Mouse (Mus musculus): Measurements from ENCODE around the gene Actr3b.
"Not testable (repeated sequence)": the region's sequence is repeated elsewhere in the genome, so short reads cannot be mapped to it uniquely, and the experiment has no call there.

Gene Actr3b

GRCm38 (mm10) chr5:25759460-25760409, at the start of gene Actr3b:
TSS of gene Actr3b (plus strand) at chr5:25759997.
- DNase-seq (ENCODE audit: low read depth, low spot score), result peak; percentile 77

GRCm38 (mm10) chr5:25713001-25713706, 46.6 kb upstream of the Actr3b start:
- DNase-seq (ENCODE audit: low read depth, low spot score), result not testable (repeated sequence)

- no peak for DNase-seq (ENCODE audit: low read depth, low spot score)
Observed at GRCm38 (mm10) chr5:25719390-25719789, 40.4 kb upstream of the Actr3b start.

- DNase-seq (ENCODE audit: low read depth, low spot score), result no peak
Observed at GRCm38 (mm10) chr5:25723016-25723415, 36.8 kb upstream of the Actr3b start.

GRCm38 (mm10) chr5:25724134-25724675, 35.6 kb upstream of the Actr3b start:
- no peak for DNase-seq (ENCODE audit: low read depth, low spot score)

- DNase-seq (ENCODE audit: low read depth, low spot score), result peak; percentile 11
Observed at GRCm38 (mm10) chr5:25734318-25734717, 25.5 kb upstream of the Actr3b start.

- no peak for DNase-seq (ENCODE audit: low read depth, low spot score)
Observed at GRCm38 (mm10) chr5:25735861-25736260, 23.9 kb upstream of the Actr3b start.

GRCm38 (mm10) chr5:25738448-25738847, 21.3 kb upstream of the Actr3b start:
- DNase-seq (ENCODE audit: low read depth, low spot score), result no peak

- DNase-seq (ENCODE audit: low read depth, low spot score), result not testable (repeated sequence)
Observed at GRCm38 (mm10) chr5:25738902-25739301, 20.9 kb upstream of the Actr3b start.

- DNase-seq (ENCODE audit: low read depth, low spot score), result no peak
Observed at GRCm38 (mm10) chr5:25747904-25748303, 11.9 kb upstream of the Actr3b start.

GRCm38 (mm10) chr5:25748613-25749012, 11.2 kb upstream of the Actr3b start:
- no peak for DNase-seq (ENCODE audit: low read depth, low spot score)

GRCm38 (mm10) chr5:25751552-25751951, 8.2 kb upstream of the Actr3b start:
- no peak for DNase-seq (ENCODE audit: low read depth, low spot score)

- DNase-seq (ENCODE audit: low read depth, low spot score), result no peak
Observed at GRCm38 (mm10) chr5:25752862-25753261, 6.9 kb upstream of the Actr3b start.

GRCm38 (mm10) chr5:25753556-25754235, 6.1 kb upstream of the Actr3b start:
- no peak for DNase-seq (ENCODE audit: low read depth, low spot score)

GRCm38 (mm10) chr5:25754236-25754766, 5.5 kb upstream of the Actr3b start:
- no peak for DNase-seq (ENCODE audit: low read depth, low spot score)

GRCm38 (mm10) chr5:25760410-25760832, 624 bp downstream of the Actr3b start:
- no peak for DNase-seq (ENCODE audit: low read depth, low spot score)

GRCm38 (mm10) chr5:25760871-25761270, 1.1 kb downstream of the Actr3b start:
- no peak for DNase-seq (ENCODE audit: low read depth, low spot score)

GRCm38 (mm10) chr5:25761850-25762249, 2.1 kb downstream of the Actr3b start:
- DNase-seq (ENCODE audit: low read depth, low spot score), result no peak

- DNase-seq (ENCODE audit: low read depth, low spot score), result no peak
Observed at GRCm38 (mm10) chr5:25769006-25769405, 9.2 kb downstream of the Actr3b start.

GRCm38 (mm10) chr5:25769406-25769805, 9.6 kb downstream of the Actr3b start:
- DNase-seq (ENCODE audit: low read depth, low spot score), result no peak

GRCm38 (mm10) chr5:25772456-25772855, 12.7 kb downstream of the Actr3b start:
- DNase-seq (ENCODE audit: low read depth, low spot score), result no peak

All from embryo, embryonic 11.5 days (tissue).